Mouse (Mus musculus): Measurements from ENCODE around the gene Zfhx3. TPM values are rescaled to one million over a fixed set of nuclear protein-coding genes. Genes with fewer than 3 reads are reported as not detected.

Zfhx3 gene
- polyA plus RNA-seq, 1 experiment from 2014 or later, result 65.9 TPM

DNA sequence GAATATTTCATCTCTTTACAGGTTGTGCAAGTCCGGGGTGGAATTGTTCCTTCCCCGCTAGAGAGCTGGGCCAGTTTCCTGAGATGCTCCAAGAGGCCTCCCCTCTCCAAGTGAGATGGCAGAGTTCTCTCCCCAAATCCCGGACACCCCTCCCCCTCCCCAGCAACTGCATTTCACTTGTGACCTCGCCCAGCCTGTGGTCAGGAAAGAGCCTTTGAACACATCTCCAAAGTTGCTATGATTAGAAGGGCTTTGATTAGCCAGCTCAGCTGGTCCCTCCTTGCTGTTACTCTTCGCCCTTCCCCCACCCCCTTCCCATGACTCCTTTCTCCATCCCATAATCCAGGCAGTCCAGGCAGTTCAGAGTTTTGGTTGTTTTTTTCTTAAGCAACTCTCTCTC lies 670.4 kb downstream of the Zfhx3 start:
- H3K27ac ChIP-seq, result 0 out of 2 replicates have a peak overlapping the region, but pooled peaks have one; percentile 11
- H3K4me3 ChIP-seq (replicated peaks), result no peak overlapping the region
- peaks cover 16% of the 10 kb centered on the region for H3K4me1 ChIP-seq (replicated peaks)
- 0 out of 2 replicates have a peak overlapping the region, but pooled peaks have one; percentile 6 for H3K4me2 ChIP-seq (replicated peaks)
- H3K27me3 ChIP-seq, result no peaks in the 10 kb centered on the region
- 18% methylated on average over 5 of the region's 5 CpGs for WGBS
- H3K9ac ChIP-seq (replicated peaks), result no peak overlapping the region
- H3K9me3 ChIP-seq, result no peaks in the 10 kb centered on the region
- ATAC-seq, result no peak
- H3K36me3 ChIP-seq, result no peaks in the 10 kb centered on the region

DNA sequence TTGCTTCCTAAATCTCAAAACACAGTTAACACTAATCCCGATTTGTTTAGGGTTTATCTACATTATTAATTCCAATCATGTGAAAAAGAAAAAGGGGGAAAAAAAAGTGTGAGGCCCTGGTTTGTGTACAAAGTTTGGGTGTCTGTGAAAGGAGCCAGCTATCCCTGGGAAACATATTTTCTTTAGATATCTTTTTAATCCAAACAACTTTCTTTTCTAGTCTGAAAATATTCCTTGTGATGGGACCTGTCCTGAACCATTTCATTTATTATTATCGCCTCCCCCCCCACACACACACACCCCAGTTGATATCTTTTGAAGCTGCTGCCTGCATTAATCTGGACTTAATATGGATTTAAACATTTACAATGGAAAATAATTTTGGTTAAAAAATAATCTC lies 670.8 kb downstream of the Zfhx3 start:
- Histone ChIP-seq H3K27me3 (no peaks in the 10 kb centered on the region), H3K4me3 (replicated peaks) (no peak overlapping the region), H3K36me3 (no peaks in the 10 kb centered on the region), H3K9me3 (no peaks in the 10 kb centered on the region), H3K4me1 (replicated peaks) (peaks cover 16% of the 10 kb centered on the region), H3K27ac (no peak overlapping the region), H3K9ac (replicated peaks) (no peak overlapping the region), H3K4me2 (replicated peaks) (no peak overlapping the region)
- 51% methylated on average over 2 of the region's 2 CpGs for WGBS
- ATAC-seq, result no peak

DNA sequence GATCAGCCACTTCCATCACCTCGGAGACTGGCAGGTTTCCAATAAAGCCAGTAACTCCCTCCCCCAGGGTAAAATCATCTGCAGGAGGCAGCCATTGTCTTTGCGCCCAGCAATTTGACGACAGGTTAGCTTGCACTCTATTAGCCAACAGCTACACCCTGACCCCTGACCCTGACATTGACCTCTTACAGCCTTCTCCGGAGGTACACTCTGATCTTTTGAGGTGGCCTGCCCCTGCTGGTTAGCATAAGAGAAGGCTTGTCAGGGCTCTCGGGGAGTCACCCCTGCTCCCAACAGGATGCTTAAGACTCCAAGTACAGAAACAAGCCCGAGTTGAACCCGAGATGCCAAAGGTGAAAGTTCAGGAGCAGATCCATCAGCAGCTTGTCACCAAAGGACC lies 678.9 kb downstream of the Zfhx3 start:
- Histone ChIP-seq H3K4me1 (replicated peaks) (no peaks in the 10 kb centered on the region; the same call in 1 of the 2 replicates), H3K4me2 (replicated peaks) (no peak overlapping the region), H3K36me3 (no peaks in the 10 kb centered on the region), H3K9me3 (no peaks in the 10 kb centered on the region), H3K9ac (replicated peaks) (no peak overlapping the region), H3K27ac (no peak overlapping the region), H3K4me3 (replicated peaks) (no peak overlapping the region), H3K27me3 (no peaks in the 10 kb centered on the region)
- ATAC-seq, result no peak
- WGBS, result 25% methylated on average over 7 of the region's 7 CpGs

DNA sequence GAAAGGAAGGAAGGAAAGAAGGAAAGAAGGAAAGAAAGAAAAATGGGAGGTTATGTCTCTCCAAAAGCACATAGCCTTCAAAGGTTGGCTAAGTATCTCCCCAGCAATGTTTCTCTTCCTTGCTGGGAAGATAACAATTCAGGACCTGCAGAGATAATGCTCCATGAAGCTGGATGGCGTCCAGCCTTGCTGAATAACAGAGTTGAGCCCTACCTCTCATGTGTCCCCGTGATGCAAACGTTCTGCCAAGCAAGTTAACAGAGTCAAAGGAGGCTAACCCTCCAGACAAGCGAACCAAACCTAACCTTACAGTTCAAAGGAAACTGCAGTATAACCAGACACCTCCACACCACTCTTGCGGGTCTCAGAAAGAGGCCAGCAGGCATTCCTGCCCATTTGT lies 681.2 kb downstream of the Zfhx3 start:
- H3K27ac ChIP-seq, result no peak overlapping the region
- 72% methylated on average over 5 of the region's 5 CpGs for WGBS
- no peaks in the 10 kb centered on the region for H3K36me3 ChIP-seq
- H3K4me3 ChIP-seq (replicated peaks), result no peak overlapping the region
- H3K4me1 ChIP-seq (replicated peaks), result no peaks in the 10 kb centered on the region; the same call in 1 of the 2 replicates
- no peak overlapping the region for H3K4me2 ChIP-seq (replicated peaks)
- ATAC-seq, result no peak
- no peak overlapping the region for H3K9ac ChIP-seq (replicated peaks)
- no peaks in the 10 kb centered on the region for H3K9me3 ChIP-seq
- H3K27me3 ChIP-seq, result no peaks in the 10 kb centered on the region

DNA sequence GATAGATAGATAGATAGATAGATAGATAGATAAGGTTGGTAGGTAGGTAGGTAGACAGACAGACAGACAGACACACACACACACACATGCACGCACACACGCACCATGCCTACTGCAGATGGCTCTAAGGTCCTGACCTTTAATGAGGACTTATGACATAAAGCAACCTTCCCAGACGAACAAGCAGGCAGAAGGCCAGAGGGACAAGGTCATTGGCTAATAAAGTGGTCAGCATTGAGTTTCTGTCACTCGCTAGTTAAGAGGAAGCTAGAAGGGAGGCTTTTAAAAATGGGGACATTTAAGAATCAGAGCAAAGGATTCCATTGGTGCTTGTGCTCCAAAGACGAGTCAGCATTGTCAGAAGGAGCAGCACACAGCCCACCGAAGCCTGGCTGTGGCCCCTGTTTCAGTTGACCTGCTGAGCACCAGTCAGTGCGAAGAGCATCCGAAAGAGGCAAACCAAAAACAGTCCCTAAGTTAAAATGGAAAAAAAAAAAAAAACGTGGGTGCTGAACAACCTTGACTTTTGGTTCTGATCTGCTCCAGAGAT lies 683.2 kb downstream of the Zfhx3 start:
- Histone ChIP-seq H3K4me3 (replicated peaks) (no peak overlapping the region), H3K9ac (replicated peaks) (no peak overlapping the region), H3K9me3 (no peaks in the 10 kb centered on the region), H3K27me3 (no peaks in the 10 kb centered on the region), H3K36me3 (no peaks in the 10 kb centered on the region), H3K4me1 (replicated peaks) (no peaks in the 10 kb centered on the region; the same call in 1 of the 2 replicates), H3K4me2 (replicated peaks) (no peak overlapping the region), H3K27ac (no peak overlapping the region)
- WGBS, result 83% methylated on average over 9 of the region's 9 CpGs
- no peak for ATAC-seq

DNA sequence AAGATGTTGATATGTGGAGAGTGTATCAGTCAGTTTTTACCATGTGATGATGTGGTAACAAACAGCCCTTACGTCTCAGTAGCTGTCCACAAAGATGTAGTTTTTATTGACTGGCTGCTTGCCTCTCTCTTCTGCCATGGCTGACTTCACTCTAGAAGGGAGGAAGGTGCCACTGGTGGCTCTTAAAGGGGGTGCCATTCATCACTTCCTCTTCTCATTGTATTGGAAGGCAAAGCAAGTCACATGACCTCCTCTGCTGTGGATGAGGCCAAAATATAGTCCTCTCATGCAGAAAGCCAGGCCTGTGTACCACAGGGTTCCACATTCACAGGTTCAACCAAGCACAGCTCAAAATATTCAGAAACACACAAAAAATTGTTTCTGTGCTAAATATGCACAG lies 688.6 kb downstream of the Zfhx3 start:
- H3K4me3 ChIP-seq (replicated peaks), result no peak overlapping the region
- H3K27me3 ChIP-seq, result no peaks in the 10 kb centered on the region
- no peak for ATAC-seq
- H3K27ac ChIP-seq, result no peak overlapping the region
- no peak overlapping the region for H3K9ac ChIP-seq (replicated peaks)
- no peak overlapping the region for H3K4me2 ChIP-seq (replicated peaks)
- WGBS, result 97% methylated on average over 1 of the region's 1 CpGs
- H3K36me3 ChIP-seq, result no peaks in the 10 kb centered on the region
- H3K9me3 ChIP-seq, result no peaks in the 10 kb centered on the region
- no peaks in the 10 kb centered on the region for H3K4me1 ChIP-seq (replicated peaks)

DNA sequence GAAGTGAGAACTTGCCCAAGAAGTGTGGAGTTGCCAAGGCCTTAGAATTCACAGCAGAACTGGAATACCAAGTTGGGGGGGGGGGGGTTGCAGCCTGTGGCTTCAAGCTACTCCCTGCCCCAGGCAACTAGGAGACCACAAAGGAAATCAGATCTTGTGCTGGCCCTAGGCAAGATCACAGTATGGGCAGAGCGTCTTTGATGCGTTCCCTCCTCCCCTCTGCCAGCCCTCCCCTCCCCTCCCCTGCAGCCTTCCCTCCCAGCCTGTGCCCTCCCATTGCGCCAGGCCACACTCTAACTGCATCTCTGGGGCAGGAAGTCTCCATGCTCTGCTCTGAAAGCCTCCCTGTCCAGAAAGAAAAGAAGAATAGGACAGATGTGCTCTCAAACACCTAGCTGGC lies 691.8 kb downstream of the Zfhx3 start:
- Histone ChIP-seq H3K9me3 (no peaks in the 10 kb centered on the region), H3K9ac (replicated peaks) (no peak overlapping the region), H3K27me3 (no peaks in the 10 kb centered on the region), H3K4me2 (replicated peaks) (no peak overlapping the region), H3K36me3 (no peaks in the 10 kb centered on the region), H3K27ac (no peak overlapping the region), H3K4me1 (replicated peaks) (no peaks in the 10 kb centered on the region), H3K4me3 (replicated peaks) (no peak overlapping the region)
- WGBS, result 49% methylated on average over 3 of the region's 3 CpGs
- ATAC-seq, result no peak

DNA sequence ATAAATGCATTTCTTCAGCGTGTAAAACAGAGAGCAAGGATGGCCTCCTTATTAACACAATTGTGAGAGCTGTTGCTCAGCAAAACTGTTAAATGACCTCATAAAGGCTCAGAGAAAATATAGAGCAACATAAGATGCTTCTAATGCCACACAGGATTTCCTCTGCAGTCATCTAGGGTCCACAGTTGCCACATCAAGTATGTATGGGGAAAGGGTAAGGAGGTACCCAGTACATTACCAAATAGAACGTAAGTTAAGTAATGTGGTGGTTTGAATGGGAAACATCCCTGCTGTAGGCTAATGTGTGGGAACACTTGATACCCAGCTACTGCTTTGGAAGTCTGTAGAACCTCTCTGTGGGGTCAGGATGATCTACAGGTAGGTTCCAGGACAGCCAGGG lies 695.4 kb downstream of the Zfhx3 start:
- H3K36me3 ChIP-seq, result no peaks in the 10 kb centered on the region
- H3K9me3 ChIP-seq, result no peaks in the 10 kb centered on the region
- no peak for ATAC-seq
- H3K4me1 ChIP-seq (replicated peaks), result no peaks in the 10 kb centered on the region
- H3K27me3 ChIP-seq, result no peaks in the 10 kb centered on the region
- 94% methylated on average over 2 of the region's 2 CpGs for WGBS
- no peak overlapping the region for H3K27ac ChIP-seq
- H3K4me3 ChIP-seq (replicated peaks), result no peak overlapping the region
- H3K4me2 ChIP-seq (replicated peaks), result no peak overlapping the region
- H3K9ac ChIP-seq (replicated peaks), result no peak overlapping the region

DNA sequence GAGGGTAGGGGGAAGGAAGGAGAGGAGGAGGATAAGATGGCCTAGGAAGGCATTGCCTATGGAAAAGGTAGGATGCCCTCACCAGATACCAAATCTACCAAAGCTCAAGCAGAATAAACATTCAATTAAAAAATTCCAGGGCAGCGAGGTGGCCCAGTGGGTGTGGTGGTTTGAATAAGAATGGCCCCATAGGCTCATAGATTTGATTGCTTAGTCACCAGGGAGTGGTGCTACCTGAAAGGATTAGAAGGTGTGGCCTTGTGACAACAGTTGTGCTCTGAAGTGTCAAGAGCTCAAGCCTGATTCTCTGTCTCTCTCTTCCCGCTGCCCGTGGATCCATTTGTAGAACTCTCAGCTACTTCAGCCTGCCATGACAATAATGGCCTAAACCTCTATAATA lies 703.2 kb downstream of the Zfhx3 start:
- no peak overlapping the region for H3K4me2 ChIP-seq (replicated peaks)
- no peaks in the 10 kb centered on the region for H3K4me1 ChIP-seq (replicated peaks)
- H3K9ac ChIP-seq (replicated peaks), result no peak overlapping the region
- ATAC-seq, result no peak
- no peaks in the 10 kb centered on the region for H3K36me3 ChIP-seq
- 84% methylated on average over 3 of the region's 3 CpGs for WGBS
- H3K4me3 ChIP-seq (replicated peaks), result no peak overlapping the region
- no peaks in the 10 kb centered on the region for H3K27me3 ChIP-seq
- H3K27ac ChIP-seq, result no peak overlapping the region
- no peaks in the 10 kb centered on the region for H3K9me3 ChIP-seq

DNA sequence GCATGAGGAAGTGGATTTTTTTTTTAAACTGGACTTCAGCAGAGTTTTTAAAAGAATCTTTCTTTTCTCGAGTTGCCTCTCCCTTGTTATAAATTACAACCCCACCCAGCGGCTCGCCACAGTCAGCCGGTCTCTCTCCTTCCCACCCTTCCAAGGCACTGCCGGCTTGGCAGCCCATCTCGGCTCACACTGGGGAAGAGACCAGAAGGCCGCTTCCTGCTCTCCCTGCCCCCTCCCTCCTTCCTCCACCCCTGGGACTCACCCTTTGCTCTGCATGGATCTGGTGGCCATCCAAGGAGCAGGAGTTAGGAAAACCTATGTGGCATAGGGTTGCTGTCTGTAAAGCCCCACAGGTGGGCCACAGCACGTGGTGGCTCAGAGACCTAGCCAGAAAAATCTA lies 705.1 kb downstream of the Zfhx3 start:
- Histone ChIP-seq H3K36me3 (no peaks in the 10 kb centered on the region), H3K4me3 (replicated peaks) (no peak overlapping the region), H3K9ac (replicated peaks) (no peak overlapping the region), H3K4me2 (replicated peaks) (no peak overlapping the region), H3K9me3 (no peaks in the 10 kb centered on the region), H3K4me1 (replicated peaks) (no peaks in the 10 kb centered on the region), H3K27me3 (no peaks in the 10 kb centered on the region), H3K27ac (no peak overlapping the region)
- ATAC-seq, result no peak
- 62% methylated on average over 8 of the region's 8 CpGs for WGBS

DNA sequence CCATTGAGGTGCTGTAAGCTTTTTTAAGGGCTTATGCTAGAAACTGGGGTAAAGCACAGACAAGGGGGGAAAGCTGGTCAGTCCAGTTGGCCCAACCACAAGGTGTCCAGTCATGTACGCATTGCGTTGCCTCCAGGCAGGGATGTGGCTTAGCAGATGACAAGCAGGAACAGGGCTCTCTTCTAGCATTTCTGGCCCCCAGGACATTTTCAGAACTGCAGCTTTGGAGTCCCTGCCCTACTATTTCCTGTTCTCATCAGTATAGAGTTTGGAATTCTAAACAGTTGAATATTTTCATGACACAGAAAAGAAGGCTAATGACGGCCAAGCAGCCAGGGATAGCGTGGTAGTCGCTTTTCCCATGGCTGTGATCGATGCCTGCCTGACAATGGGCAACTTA lies 706.5 kb downstream of the Zfhx3 start:
- Histone ChIP-seq H3K4me3 (replicated peaks) (no peak overlapping the region), H3K4me2 (replicated peaks) (no peak overlapping the region), H3K9me3 (no peaks in the 10 kb centered on the region), H3K4me1 (replicated peaks) (no peaks in the 10 kb centered on the region), H3K9ac (replicated peaks) (no peak overlapping the region), H3K27me3 (no peaks in the 10 kb centered on the region), H3K27ac (no peak overlapping the region), H3K36me3 (no peaks in the 10 kb centered on the region)
- 95% methylated on average over 6 of the region's 6 CpGs for WGBS
- no peak for ATAC-seq

DNA sequence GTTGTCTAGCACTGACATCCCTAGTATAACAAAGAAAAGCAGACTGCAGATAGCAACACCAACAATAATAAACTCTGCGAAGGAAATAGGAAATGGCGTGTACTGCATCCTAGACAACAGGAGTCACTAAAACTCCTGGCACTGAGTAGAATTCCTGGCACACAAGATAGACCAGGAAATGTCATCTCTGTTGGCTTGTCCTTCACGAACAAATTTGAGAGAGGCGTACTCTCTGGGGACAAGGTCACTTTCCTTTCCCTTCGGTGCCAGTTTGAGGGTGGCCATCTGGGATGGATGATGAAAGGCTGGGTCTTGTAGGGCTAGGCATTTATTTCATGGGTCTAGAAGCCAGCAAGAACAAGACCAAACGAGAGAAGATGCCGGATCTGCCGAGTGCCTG lies 708.4 kb downstream of the Zfhx3 start:
- H3K4me1 ChIP-seq (replicated peaks), result no peaks in the 10 kb centered on the region
- no peak for ATAC-seq

DNA sequence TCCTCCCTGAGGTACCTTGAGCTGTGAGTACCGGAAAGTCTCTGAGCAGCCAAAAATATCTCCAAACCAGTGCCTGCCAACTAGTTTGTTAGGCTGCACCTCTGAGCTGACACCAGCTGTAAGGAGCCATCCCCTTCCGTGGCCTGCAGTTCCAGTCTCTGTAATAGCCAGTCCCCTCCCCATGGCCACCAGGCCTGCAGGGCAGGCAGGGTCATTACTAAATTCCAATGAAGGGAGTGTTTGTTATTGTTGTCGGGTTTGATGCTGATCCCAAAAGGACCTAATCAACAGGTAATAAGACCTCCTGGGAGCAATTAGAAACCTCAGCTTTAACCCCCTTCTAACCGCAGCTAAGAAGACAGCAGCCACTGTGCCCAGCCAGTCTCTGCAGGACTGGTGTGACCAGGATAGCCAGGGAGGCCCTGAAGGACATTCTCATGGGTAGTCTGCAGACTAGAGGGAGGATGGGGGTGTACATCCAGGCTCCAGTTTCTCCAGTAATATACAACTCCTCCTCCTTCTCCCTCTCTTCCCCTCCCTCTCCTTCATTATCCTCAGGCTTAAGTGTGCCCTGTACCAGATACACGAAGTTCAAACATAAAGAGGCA lies 719.1 kb downstream of the Zfhx3 start:
- Histone ChIP-seq H3K4me3 (replicated peaks) (no peak overlapping the region), H3K9ac (replicated peaks) (no peak overlapping the region), H3K4me1 (replicated peaks) (no peaks in the 10 kb centered on the region), H3K4me2 (replicated peaks) (no peak overlapping the region), H3K27ac (no peak overlapping the region), H3K9me3 (no peaks in the 10 kb centered on the region), H3K27me3 (no peaks in the 10 kb centered on the region), H3K36me3 (no peaks in the 10 kb centered on the region)
- WGBS, result 49% methylated on average over 5 of the region's 5 CpGs
- ATAC-seq, result no peak

More for the DNA sequence above, 708.4 kb downstream of the Zfhx3 start:
- H3K4me2 ChIP-seq (replicated peaks), result no peak overlapping the region
- no peak overlapping the region for H3K4me3 ChIP-seq (replicated peaks)
- no peaks in the 10 kb centered on the region for H3K27me3 ChIP-seq
- no peaks in the 10 kb centered on the region for H3K9me3 ChIP-seq
- no peak overlapping the region for H3K9ac ChIP-seq (replicated peaks)
- no peaks in the 10 kb centered on the region for H3K36me3 ChIP-seq
- no peak overlapping the region for H3K27ac ChIP-seq
- WGBS, result 93% methylated on average over 8 of the region's 8 CpGs
